Mouse (Mus musculus) natural killer cell, adult 2 months (primary cell): ENCODE measurements around the gene Zfp871.

Source experiments
- DNase-seq, 2 experiments: peaks; one replicate each; pipeline ENCODE4 v3.0.0; 2022; ENCODE audit warnings: low spot score in 2 of 2

Gene Zfp871

DNA sequence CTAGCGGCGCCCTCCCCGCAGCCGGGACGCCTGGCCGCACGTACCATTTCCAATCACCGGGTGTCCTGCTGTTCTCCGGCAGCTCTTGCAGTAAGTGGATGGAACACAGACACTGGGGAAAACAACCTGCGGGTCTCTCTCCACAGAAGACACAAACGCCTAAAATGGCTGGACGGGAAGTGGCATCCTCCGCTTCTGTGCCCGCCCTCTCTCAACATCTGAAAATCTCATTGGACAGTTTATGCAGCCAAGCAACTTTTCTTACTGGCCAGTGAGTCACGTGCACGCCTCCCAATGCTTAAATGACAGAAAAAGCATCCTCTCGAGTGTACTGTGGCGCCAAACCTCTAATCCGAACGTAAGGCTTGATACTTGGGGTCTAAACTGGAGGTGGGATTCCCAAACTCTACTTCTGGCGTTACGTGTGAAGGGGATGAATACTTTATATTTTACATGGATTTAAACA lies at the start of gene Zfp871:
Gene Zfp871 (minus strand): TSS at position 194 of the 466 bp plus-strand sequence.
- peak; percentile 84 to 85 for DNase-seq

GRCm38 (mm10) chr17:32830418-32830782 lies 42.3 kb upstream of the Zfp871 start:
- DNase-seq, result no peak

- peak; percentile 62 to 64 for DNase-seq
Measured at GRCm38 (mm10) chr17:32829540-32830417, 41.7 kb upstream of the Zfp871 start, which contains the start of gene Zfp799. Gene Zfp799, minus strand, starts transcription at chr17:32830261.

DNA sequence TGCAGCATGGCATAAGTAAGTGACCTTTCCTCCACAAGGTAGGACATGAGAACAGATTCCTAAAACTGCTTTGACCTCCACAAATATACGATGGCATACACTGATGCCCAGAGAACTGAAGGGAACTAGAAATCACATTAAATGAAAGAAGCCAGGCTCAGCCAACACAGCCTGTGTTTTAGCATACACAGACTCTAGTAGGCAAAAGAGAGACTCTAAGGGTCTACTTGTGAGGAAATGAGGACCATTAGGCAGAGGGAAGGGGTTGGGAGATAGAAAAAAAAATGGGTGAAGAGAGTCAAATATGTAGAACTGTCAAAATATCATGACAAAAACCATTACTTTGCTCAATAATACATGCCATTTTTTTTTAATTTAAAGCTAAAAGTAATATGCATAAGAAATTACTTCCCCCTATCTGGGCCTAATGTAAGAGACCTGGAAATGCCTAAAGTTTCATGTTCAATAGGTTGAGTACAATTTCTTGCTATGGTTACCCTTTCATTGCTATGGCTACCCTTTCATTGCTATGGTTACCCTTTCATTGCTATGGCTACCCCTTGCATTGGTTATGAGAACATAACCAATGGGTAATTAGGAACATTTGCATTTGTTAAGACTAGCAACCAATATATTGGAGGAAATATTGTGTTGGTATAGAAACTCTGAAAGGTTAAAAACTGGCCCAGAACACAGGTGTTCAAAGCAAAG lies 28.1 kb upstream of the Zfp871 start:
- no peak for DNase-seq

DNA sequence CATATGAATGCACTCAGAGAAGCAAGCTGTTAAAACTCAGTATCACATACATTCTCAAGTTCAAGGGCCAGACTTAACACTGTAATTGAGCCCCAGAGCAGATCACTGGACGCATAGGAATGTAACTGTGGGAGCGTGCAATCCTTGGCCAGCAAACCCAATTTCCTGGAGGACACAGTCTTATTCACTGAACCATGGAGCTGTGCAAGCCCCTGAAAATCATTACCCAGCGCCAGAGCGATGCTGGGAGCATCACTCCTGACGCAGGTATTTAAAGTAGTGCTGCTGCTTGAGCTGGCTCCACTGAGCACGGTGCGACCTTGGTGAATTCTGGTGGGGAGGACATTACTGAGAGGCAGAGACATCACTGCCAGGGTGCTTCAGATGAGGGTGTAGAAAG lies 26.0 kb upstream of the Zfp871 start:
- DNase-seq, result no peak

DNA sequence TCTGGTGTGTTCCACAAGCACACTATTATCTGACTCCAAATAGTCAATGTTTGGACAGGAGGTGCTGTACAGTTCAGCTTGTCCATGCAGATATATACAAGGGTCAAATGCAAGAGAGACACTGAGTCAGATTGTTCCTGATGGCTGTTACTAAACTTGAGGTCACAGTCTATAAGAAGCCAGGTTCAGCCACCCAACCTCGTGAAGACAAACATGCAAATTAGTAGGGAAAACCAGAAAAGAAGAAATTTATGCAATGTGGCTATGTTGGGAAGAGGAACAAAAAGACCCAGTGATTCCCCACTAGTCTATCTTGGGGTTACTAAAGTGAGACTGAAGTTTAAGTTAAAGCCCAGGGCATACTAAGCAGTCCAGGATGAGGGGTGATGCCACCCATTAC lies 22.6 kb upstream of the Zfp871 start:
- DNase-seq, result no peak

GRCm38 (mm10) chr17:32809544-32810374 lies 21.7 kb upstream of the Zfp871 start, which contains the start of gene Zfp811:
Gene Zfp811, minus strand, starts transcription at chr17:32809931.
- no peak for DNase-seq

DNA sequence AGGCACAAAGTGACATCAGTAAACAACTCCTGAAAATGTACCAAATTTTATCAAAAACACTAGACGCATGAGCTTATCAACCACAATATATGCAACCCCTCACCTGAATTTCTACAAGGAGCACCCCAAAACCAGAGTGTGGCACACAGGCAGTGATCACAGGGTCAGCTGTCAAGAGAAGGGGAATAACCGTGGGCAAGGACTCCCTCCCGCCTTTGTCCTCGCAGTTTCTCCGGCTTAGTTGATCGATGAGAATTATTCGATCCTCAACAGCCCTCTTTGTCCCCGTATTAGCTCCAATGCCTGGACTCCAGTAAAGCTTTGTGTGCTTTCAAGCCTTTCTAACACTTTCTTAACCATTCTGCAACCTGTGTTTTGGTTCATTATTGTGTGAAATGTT lies 20.8 kb upstream of the Zfp871 start:
- no peak for DNase-seq

- no peak for DNase-seq
Measured at GRCm38 (mm10) chr17:32789244-32789643, 1.2 kb upstream of the Zfp871 start.

DNA sequence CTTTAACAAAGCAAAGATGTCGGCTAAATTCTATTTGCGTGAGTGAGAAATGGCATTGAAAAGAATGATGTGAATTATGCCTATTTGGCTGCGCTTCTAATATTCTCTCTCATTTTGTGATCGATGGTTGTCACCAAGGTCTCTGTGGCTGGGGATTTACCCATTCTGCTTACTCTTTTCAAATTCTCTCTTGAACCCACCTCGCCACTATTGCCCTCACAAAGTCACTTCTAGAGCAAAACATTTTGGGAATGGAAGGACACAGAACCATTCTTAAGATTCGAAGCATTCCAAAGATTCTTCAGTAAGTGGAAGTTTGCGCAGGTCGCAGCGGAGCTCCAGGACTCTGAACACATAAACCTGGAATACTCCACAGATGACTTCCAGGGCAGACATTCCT lies 489 bp upstream of the Zfp871 start:
- no peak for DNase-seq

DNA sequence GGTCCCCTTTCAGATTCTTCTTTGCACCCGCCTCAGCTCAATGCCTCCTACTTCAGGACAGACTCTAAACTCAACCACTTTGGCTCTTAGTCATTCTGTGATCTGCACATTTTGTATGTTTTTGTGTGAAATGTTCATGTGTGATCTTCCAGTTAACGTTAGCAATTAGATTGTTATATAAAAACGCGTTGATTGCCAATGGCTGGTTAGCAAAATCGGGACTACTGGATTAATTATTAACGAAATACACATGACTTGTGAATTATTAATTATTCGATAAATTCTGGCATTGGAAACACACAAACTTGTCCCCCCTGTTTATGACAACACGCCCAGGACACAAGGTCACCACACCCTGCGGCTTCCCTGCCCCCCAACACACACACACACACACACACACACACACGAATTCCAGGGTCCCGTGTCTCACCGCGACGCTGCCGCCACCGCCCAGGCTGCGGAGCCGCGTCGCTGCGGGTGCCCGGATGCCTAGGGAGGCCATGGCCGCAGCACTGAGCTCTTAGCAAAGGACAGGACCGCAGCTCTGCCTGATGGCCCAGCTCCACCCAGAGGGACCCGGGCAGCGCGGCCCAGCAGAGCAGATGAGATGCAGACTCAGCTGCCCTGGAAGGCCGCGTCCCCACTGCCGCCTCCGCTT lies 522 bp downstream of the Zfp871 start:
- no peak for DNase-seq

GRCm38 (mm10) chr17:32786944-32787343 lies 1.1 kb downstream of the Zfp871 start:
- DNase-seq, result no peak

DNA sequence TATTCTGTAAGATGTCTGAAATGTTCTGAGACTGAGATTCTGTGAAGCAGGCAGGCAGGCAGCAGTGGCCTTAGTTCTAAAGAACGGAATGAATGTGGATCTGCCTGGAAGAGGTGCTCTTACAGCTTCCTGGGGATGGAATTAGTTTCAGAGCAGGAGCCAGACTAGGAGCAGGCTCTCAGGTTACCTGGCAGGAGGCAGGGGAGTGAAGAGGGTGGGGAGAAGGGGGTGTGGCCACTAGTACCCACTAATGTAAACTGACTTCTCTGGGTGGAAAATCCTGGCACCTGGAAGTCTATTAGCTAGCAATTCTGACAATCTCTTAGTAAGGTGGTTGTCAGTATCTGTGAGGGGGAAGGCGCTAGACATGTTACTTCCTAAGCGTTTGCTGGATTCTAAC lies 2.4 kb downstream of the Zfp871 start:
- no peak for DNase-seq

DNA sequence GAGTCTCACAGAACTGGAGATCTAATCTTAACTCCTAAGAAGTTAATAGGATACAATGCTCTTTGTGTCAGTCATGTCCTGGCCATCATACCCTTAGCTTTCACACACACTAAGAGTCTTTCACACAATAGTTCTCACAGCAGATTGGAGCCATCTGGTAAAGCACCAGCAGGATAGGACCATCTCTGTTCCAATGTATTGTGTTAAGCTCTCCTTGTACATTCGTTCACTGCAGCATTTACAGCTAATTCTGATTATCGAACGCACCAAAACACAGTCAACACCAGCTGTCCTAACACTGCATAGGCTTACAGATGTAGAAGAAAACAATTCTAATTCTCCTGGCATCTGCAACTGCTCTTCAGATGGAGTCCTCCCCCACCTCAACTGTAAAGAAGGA lies 10.5 kb downstream of the Zfp871 start:
- DNase-seq, result no peak

- DNase-seq, result peak in 1 of 2 experiments; percentile 20
Measured at GRCm38 (mm10) chr17:32771213-32771612, 16.9 kb downstream of the Zfp871 start.

- DNase-seq, result no peak
Measured at GRCm38 (mm10) chr17:32766422-32766821, 21.7 kb downstream of the Zfp871 start.

DNA sequence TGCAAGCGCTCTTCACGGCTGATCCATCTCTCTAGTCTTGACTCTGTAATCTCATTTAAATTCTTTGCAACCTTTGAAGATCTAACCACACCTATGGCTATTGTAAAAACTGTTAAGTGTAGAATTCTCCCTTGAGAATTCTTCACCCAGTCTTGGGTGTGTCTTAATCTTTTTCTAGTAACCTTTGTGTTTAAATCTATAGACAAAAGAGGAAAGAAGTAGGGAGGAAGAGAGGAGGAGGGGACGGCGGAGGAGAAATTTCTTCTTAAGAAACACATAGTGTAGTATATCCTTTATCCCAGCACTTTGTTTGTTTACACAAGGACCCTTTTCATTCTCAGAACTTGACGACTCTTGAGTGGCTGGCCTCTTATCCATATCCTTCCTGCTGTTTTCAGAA lies 30.8 kb downstream of the Zfp871 start:
- DNase-seq, result no peak

DNA sequence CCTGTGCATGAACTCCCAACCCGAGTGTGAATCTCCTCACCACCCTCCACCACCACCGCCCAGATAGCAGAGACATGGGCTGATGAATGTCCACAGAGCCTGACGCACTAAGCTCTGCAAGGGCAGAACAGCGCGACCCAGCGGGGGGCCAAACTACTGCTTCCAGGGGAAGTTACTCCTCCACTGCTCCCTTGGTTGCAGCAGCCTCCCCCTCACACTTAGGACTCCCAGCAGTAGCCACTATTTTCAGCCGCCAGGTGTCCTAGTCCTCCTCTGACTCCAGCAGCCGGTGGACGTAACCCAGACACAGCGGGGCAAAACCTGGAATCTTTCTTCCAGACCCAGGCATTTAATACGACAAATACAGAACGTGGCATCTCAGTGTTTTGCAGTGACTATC lies 34.5 kb downstream of the Zfp871 start:
- DNase-seq, result no peak

DNA sequence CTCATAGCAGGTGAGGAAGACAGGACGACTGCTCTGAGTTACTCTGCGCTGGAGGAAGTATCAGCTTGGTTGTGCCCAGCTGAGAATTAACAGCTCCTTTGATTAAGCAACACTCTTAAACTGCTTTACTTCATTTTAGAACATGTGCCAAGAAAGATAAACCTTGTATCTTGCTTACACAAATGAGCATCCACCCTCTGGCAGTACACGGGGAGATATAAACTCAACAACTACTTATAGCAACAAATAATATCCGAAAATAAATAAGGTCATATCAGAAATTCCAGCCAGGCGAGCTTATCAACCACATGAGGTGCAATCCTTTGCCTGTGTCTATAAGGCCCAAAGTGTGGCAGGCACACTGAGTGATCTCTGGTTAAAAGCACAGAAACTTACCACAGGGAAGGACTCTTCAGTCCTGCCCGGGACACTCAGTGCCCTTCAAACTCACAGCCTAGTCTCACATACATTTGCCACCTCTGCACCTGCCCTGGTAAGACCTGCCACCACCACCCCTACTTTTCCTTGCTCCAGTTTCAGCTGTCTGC lies 35.2 kb downstream of the Zfp871 start:
- no peak for DNase-seq

DNA sequence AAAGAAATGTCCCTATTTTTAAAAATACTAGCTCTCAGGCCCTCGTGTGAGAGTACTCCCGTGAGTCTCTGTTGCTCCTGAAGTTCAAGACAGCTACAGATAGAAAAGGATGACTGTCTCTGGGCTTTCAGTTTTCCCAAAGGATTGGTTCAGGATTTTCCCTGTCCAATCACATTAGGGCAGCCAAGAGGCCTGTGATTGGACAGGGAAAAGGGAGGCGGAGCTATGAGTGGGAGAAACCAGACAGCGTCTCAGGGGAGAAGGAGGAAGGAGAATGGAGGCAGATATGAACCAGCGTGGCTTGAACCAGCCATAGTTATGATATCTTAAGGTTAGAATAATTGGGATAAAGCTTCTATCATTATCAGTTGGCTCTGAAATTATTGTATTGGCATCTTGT lies 37.5 kb downstream of the Zfp871 start:
- no peak for DNase-seq

DNA sequence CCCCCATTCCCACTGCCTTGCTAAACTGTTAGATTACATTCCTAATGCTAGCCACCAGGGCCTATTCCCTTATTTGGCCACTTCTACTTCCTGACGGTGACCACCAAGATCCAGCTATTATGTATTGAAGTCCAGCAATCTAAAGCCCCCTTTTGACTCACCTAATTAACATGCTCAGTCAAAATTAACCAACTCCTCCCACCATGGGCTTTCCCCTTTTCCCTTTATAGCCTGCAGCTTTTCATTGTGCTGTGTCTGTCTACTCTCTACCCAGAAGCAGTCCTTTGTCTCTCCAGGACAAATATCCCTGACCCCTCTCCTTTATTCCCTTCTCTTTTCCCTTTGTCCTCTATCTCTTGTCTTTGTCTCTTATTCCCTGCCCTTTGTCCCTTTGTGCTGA lies 47.0 kb downstream of the Zfp871 start:
- no peak for DNase-seq
